Mouse (Mus musculus) frontal cortex, postnatal 25 days (tissue): Measurements from ENCODE around the gene Bcl2.

Source experiments
- DNase-seq, 2 experiments: peaks; one replicate each; pipeline ENCODE4 v3.0.0; 2022; ENCODE audit warnings: low spot score in 2 of 2

The Bcl2 gene

GRCm38 (mm10) chr1:106627241-106627640 is 86.8 kb downstream of the Bcl2 start:
- no peak for DNase-seq

GRCm38 (mm10) chr1:106620174-106620931 is 93.7 kb downstream of the Bcl2 start:
- DNase-seq = no peak

- no peak for DNase-seq
Measured at GRCm38 (mm10) chr1:106618814-106619213, 95.3 kb downstream of the Bcl2 start.

GRCm38 (mm10) chr1:106616955-106617354 is 97.1 kb downstream of the Bcl2 start:
- no peak for DNase-seq

GRCm38 (mm10) chr1:106613371-106613770 is 100.7 kb downstream of the Bcl2 start:
- DNase-seq = no peak

- no peak for DNase-seq
Measured at GRCm38 (mm10) chr1:106612166-106613031, 101.7 kb downstream of the Bcl2 start.

GRCm38 (mm10) chr1:106611246-106611645 is 102.8 kb downstream of the Bcl2 start:
- no peak for DNase-seq

GRCm38 (mm10) chr1:106608098-106608778 is 105.8 kb downstream of the Bcl2 start:
- DNase-seq = no peak

GRCm38 (mm10) chr1:106606951-106607350 is 107.1 kb downstream of the Bcl2 start:
- DNase-seq = no peak

- DNase-seq = no peak
Measured at GRCm38 (mm10) chr1:106603406-106603805, 110.7 kb downstream of the Bcl2 start.

- DNase-seq = no peak
Measured at GRCm38 (mm10) chr1:106602941-106603340, 111.1 kb downstream of the Bcl2 start.

GRCm38 (mm10) chr1:106602536-106602935 is 111.5 kb downstream of the Bcl2 start:
- no peak for DNase-seq

- no peak for DNase-seq
Measured at GRCm38 (mm10) chr1:106601247-106601646, 112.8 kb downstream of the Bcl2 start.

GRCm38 (mm10) chr1:106600841-106601240 is 113.2 kb downstream of the Bcl2 start:
- no peak for DNase-seq

- no peak for DNase-seq
Measured at GRCm38 (mm10) chr1:106598292-106598583, 115.8 kb downstream of the Bcl2 start.

GRCm38 (mm10) chr1:106597575-106598291 is 116.3 kb downstream of the Bcl2 start:
- no peak for DNase-seq

GRCm38 (mm10) chr1:106596380-106596779 is 117.7 kb downstream of the Bcl2 start:
- no peak for DNase-seq

- DNase-seq = no peak
Measured at GRCm38 (mm10) chr1:106595286-106595885, 118.7 kb downstream of the Bcl2 start.

- no peak for DNase-seq
Measured at GRCm38 (mm10) chr1:106591180-106591774, 122.8 kb downstream of the Bcl2 start.

- DNase-seq = no peak
Measured at GRCm38 (mm10) chr1:106589141-106589540, 124.9 kb downstream of the Bcl2 start.

GRCm38 (mm10) chr1:106587866-106588470 is 126.1 kb downstream of the Bcl2 start:
- no peak for DNase-seq
